Mouse (Mus musculus): ENCODE results near the gene Pigz. TPM values are rescaled to one million over a fixed set of nuclear protein-coding genes. Genes with fewer than 3 reads are reported as not detected.
A peak's percentile ranks its signal among the peaks of the same experiment; 100 is the strongest.

The Pigz gene
- polyA plus RNA-seq, 1 experiment from 2014 or later = 0.70 TPM

- H3K9ac ChIP-seq (ENCODE audit: low read depth, low read length) = no peak overlapping the region
- no peak overlapping the region for H3K4me3 ChIP-seq (ENCODE audit: low read depth, low read length)
- ATAC-seq (ENCODE audit: low read depth) (no peak), DNase-seq (ENCODE audit: low spot score) (no peak)
- H3K4me1 ChIP-seq (ENCODE audit: control insufficient read depth, insufficient read depth, low read length) = 0 out of 2 replicates have a peak, but pooled peaks cover 4% of the 10 kb centered on the region
- no peaks in the 10 kb centered on the region for H3K36me3 ChIP-seq (ENCODE audit: control insufficient read depth, insufficient read depth, low read length)
- H3K27me3 ChIP-seq (replicated peaks; ENCODE audit: control insufficient read depth, insufficient read depth, low read length) = no peaks in the 10 kb centered on the region
- 88% methylated on average over 8 of the region's 8 CpGs for WGBS
- H3K4me2 ChIP-seq (ENCODE audit: low read depth, low read length) = no peak overlapping the region
- no peak overlapping the region for H3K27ac ChIP-seq (replicated peaks; ENCODE audit: low read depth, low read length)
- H3K9me3 ChIP-seq (ENCODE audit: control insufficient read depth, low read length) = peaks cover 7% of the 10 kb centered on the region; the same call in 1 of the 2 replicates
Measured at GRCm38 (mm10) chr16:31903239-31903638, 30.4 kb upstream of the Pigz start.

DNA sequence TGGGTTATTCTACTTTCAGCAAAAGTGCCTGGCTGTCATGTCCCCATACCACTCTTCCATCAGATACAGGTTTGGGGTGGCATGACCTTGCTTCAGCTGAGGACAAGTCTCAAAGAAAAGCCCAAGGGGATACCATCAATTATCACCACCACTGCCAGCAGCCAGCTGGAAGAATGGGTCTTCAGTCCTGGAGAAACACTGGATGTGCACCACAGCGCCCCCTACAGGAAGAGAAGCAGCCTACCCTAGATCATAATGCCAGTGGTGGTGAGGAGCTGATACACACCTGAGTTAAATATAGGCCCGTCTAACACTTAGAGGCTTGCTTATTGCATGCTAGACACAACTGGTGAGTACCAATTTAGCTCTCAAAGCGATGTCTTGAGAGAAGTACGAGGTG lies 28.3 kb upstream of the Pigz start:
- WGBS = 67% methylated on average over 4 of the region's 4 CpGs
- Histone ChIP-seq H3K4me3 (ENCODE audit: low read depth, low read length) (no peak overlapping the region), H3K27me3 (replicated peaks; ENCODE audit: control insufficient read depth, insufficient read depth, low read length) (no peaks in the 10 kb centered on the region), H3K36me3 (ENCODE audit: control insufficient read depth, insufficient read depth, low read length) (no peaks in the 10 kb centered on the region), H3K27ac (replicated peaks; ENCODE audit: low read depth, low read length) (no peak overlapping the region), H3K4me2 (ENCODE audit: low read depth, low read length) (no peak overlapping the region), H3K9me3 (ENCODE audit: control insufficient read depth, low read length) (0 out of 2 replicates have a peak, but pooled peaks cover under 1% of the 10 kb centered on the region), H3K4me1 (ENCODE audit: control insufficient read depth, insufficient read depth, low read length) (0 out of 2 replicates have a peak, but pooled peaks cover 4% of the 10 kb centered on the region), H3K9ac (ENCODE audit: low read depth, low read length) (no peak overlapping the region)
- ATAC-seq (ENCODE audit: low read depth) = no peak
- no peak for DNase-seq (ENCODE audit: low spot score)

- Histone ChIP-seq H3K4me3 (ENCODE audit: low read depth, low read length) (peak overlapping the region; percentile 2; the same call in 1 of the 2 replicates), H3K9ac (ENCODE audit: low read depth, low read length) (no peak overlapping the region), H3K4me1 (ENCODE audit: control insufficient read depth, insufficient read depth, low read length) (0 out of 2 replicates have a peak, but pooled peaks cover 4% of the 10 kb centered on the region), H3K9me3 (ENCODE audit: control insufficient read depth, low read length) (no peaks in the 10 kb centered on the region), H3K4me2 (ENCODE audit: low read depth, low read length) (peak overlapping the region; percentile 38), H3K27ac (replicated peaks; ENCODE audit: low read depth, low read length) (no peak overlapping the region; the same call in 1 of the 2 replicates), H3K36me3 (ENCODE audit: control insufficient read depth, insufficient read depth, low read length) (no peaks in the 10 kb centered on the region), H3K27me3 (replicated peaks; ENCODE audit: control insufficient read depth, insufficient read depth, low read length) (no peaks in the 10 kb centered on the region)
- DNase-seq (ENCODE audit: low spot score) = peak; percentile 24
- 37% methylated on average over 20 of the region's 20 CpGs for WGBS
- no peak; the same call in 1 of the 2 replicates for ATAC-seq (ENCODE audit: low read depth)
Measured at GRCm38 (mm10) chr16:31905891-31906825, 27.5 kb upstream of the Pigz start.

- Histone ChIP-seq H3K9me3 (ENCODE audit: control insufficient read depth, low read length) (no peaks in the 10 kb centered on the region), H3K27me3 (replicated peaks; ENCODE audit: control insufficient read depth, insufficient read depth, low read length) (no peaks in the 10 kb centered on the region), H3K4me1 (ENCODE audit: control insufficient read depth, insufficient read depth, low read length) (0 out of 2 replicates have a peak, but pooled peaks cover 4% of the 10 kb centered on the region), H3K4me2 (ENCODE audit: low read depth, low read length) (peak overlapping the region; percentile 38), H3K36me3 (ENCODE audit: control insufficient read depth, insufficient read depth, low read length) (no peaks in the 10 kb centered on the region), H3K4me3 (ENCODE audit: low read depth, low read length) (peak overlapping the region; percentile 2; the same call in 1 of the 2 replicates), H3K9ac (ENCODE audit: low read depth, low read length) (no peak overlapping the region), H3K27ac (replicated peaks; ENCODE audit: low read depth, low read length) (no peak overlapping the region; the same call in 1 of the 2 replicates)
- ATAC-seq (ENCODE audit: low read depth) (0 out of 2 replicates have a peak, but pooled peaks have one; percentile 64), DNase-seq (ENCODE audit: low spot score) (peak; percentile 52)
- WGBS = 6% methylated on average over 9 of the region's 9 CpGs
Measured at GRCm38 (mm10) chr16:31906896-31907295, 26.8 kb upstream of the Pigz start.

GRCm38 (mm10) chr16:31908959-31909358 lies 24.7 kb upstream of the Pigz start:
- no peak for DNase-seq (ENCODE audit: low spot score)
- no peak for ATAC-seq (ENCODE audit: low read depth)
- H3K27me3 ChIP-seq (replicated peaks; ENCODE audit: control insufficient read depth, insufficient read depth, low read length) = no peaks in the 10 kb centered on the region
- peak overlapping the region; percentile 27; the same call in 1 of the 2 replicates for H3K4me2 ChIP-seq (ENCODE audit: low read depth, low read length)
- H3K27ac ChIP-seq (replicated peaks; ENCODE audit: low read depth, low read length) = no peak overlapping the region
- H3K9me3 ChIP-seq (ENCODE audit: control insufficient read depth, low read length) = no peaks in the 10 kb centered on the region
- H3K4me1 ChIP-seq (ENCODE audit: control insufficient read depth, insufficient read depth, low read length) = 0 out of 2 replicates have a peak, but pooled peaks cover 4% of the 10 kb centered on the region
- WGBS = 65% methylated on average over 11 of the region's 11 CpGs
- no peak overlapping the region for H3K9ac ChIP-seq (ENCODE audit: low read depth, low read length)
- no peaks in the 10 kb centered on the region for H3K36me3 ChIP-seq (ENCODE audit: control insufficient read depth, insufficient read depth, low read length)
- no peak overlapping the region for H3K4me3 ChIP-seq (ENCODE audit: low read depth, low read length)

GRCm38 (mm10) chr16:31910281-31910847 lies 23.3 kb upstream of the Pigz start:
- no peaks in the 10 kb centered on the region for H3K27me3 ChIP-seq (replicated peaks; ENCODE audit: control insufficient read depth, insufficient read depth, low read length)
- 67% methylated on average over 10 of the region's 10 CpGs for WGBS
- no peak overlapping the region for H3K4me2 ChIP-seq (ENCODE audit: low read depth, low read length)
- H3K4me1 ChIP-seq (ENCODE audit: control insufficient read depth, insufficient read depth, low read length) = 0 out of 2 replicates have a peak, but pooled peaks cover 4% of the 10 kb centered on the region
- no peaks in the 10 kb centered on the region for H3K36me3 ChIP-seq (ENCODE audit: control insufficient read depth, insufficient read depth, low read length)
- H3K4me3 ChIP-seq (ENCODE audit: low read depth, low read length) = no peak overlapping the region
- no peaks in the 10 kb centered on the region for H3K9me3 ChIP-seq (ENCODE audit: control insufficient read depth, low read length)
- H3K27ac ChIP-seq (replicated peaks; ENCODE audit: low read depth, low read length) = no peak overlapping the region
- no peak for DNase-seq (ENCODE audit: low spot score)
- no peak for ATAC-seq (ENCODE audit: low read depth)
- no peak overlapping the region for H3K9ac ChIP-seq (ENCODE audit: low read depth, low read length)

GRCm38 (mm10) chr16:31917776-31918175 lies 15.9 kb upstream of the Pigz start:
- Histone ChIP-seq H3K4me2 (ENCODE audit: low read depth, low read length) (no peak overlapping the region), H3K9me3 (ENCODE audit: control insufficient read depth, low read length) (no peaks in the 10 kb centered on the region), H3K27ac (replicated peaks; ENCODE audit: low read depth, low read length) (no peak overlapping the region), H3K4me3 (ENCODE audit: low read depth, low read length) (no peak overlapping the region), H3K36me3 (ENCODE audit: control insufficient read depth, insufficient read depth, low read length) (no peaks in the 10 kb centered on the region), H3K4me1 (ENCODE audit: control insufficient read depth, insufficient read depth, low read length) (no peaks in the 10 kb centered on the region), H3K27me3 (replicated peaks; ENCODE audit: control insufficient read depth, insufficient read depth, low read length) (no peaks in the 10 kb centered on the region), H3K9ac (ENCODE audit: low read depth, low read length) (peak overlapping the region; percentile 47; the same call in 1 of the 2 replicates)
- no peak for DNase-seq (ENCODE audit: low spot score)
- WGBS = 73% methylated on average over 11 of the region's 11 CpGs
- ATAC-seq (ENCODE audit: low read depth) = no peak

DNA sequence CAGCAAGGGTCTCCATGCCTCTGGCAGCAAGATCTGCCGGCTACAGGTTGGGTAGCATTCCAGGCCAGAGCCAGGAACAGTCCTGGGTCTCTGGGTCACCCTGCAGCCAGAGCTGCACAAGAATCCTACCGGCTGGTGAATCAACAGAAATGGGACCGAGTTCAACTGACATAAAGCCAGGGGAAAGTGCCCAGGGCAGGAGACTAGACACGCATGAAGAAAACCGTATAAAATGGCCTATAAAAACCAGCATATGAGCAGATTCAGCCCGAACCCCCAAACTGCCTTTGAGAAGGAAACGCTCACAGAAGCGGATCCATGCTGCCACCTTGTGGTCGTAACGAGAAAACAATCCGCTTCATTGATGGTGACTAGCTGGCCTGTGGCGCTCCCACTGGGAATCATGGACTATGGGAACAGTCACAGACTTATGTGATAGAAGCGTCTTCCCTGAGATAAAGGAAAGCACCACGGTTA lies 15.4 kb upstream of the Pigz start:
- peak overlapping the region; percentile 35 for H3K4me2 ChIP-seq (ENCODE audit: low read depth, low read length)
- WGBS = 4% methylated on average over 14 of the region's 14 CpGs
- ATAC-seq (ENCODE audit: low read depth) = peak; percentile 72; the same call in 1 of the 2 replicates
- no peaks in the 10 kb centered on the region for H3K4me1 ChIP-seq (ENCODE audit: control insufficient read depth, insufficient read depth, low read length)
- no peaks in the 10 kb centered on the region for H3K36me3 ChIP-seq (ENCODE audit: control insufficient read depth, insufficient read depth, low read length)
- H3K9ac ChIP-seq (ENCODE audit: low read depth, low read length) = peak overlapping the region; percentile 47; the same call in 1 of the 2 replicates
- no peaks in the 10 kb centered on the region for H3K9me3 ChIP-seq (ENCODE audit: control insufficient read depth, low read length)
- peak; percentile 90 for DNase-seq (ENCODE audit: low spot score)
- H3K4me3 ChIP-seq (ENCODE audit: low read depth, low read length) = no peak overlapping the region; the same call in 1 of the 2 replicates
- no peak overlapping the region for H3K27ac ChIP-seq (replicated peaks; ENCODE audit: low read depth, low read length)
- no peaks in the 10 kb centered on the region for H3K27me3 ChIP-seq (replicated peaks; ENCODE audit: control insufficient read depth, insufficient read depth, low read length)

Measured in embryonic facial prominence, embryonic 14.5 days (tissue).